Mouse (Mus musculus) heart, embryonic 13.5 days (tissue): ENCODE measurements around the gene Vopp1. TPM values are rescaled to one million over a fixed set of nuclear protein-coding genes. Genes with fewer than 3 reads are reported as not detected.

Experiments
- ATAC-seq: fragments of 200-750 bp; cut with Nextera tagmentation; 2 replicates; pipeline ENCODE4 v1.8.0; 2017; ENCODE audit warnings: moderate TSS enrichment; ENCODE audit not compliant: insufficient number of reproducible peaks, low FRiP score, low TSS enrichment; ENCODE audit errors: extremely low read depth
- H3K27ac ChIP-seq: fragments of 300-500 bp; sonication (generic); replicated peaks from 2 replicates; pipeline ENCODE4 v1.5.1; 2015; ENCODE audit warnings: moderate library complexity, mild to moderate bottlenecking, inconsistent platforms
- H3K27me3 ChIP-seq: fragments of 300-500 bp; sonication (generic); replicated peaks from 2 replicates; pipeline ENCODE4 v1.6.1; 2015; ENCODE audit warnings: mild to moderate bottlenecking, inconsistent platforms
- H3K36me3 ChIP-seq: fragments of 300-500 bp; sonication (generic); 2 replicates; pipeline ENCODE4 v1.6.1; 2015; ENCODE audit warnings: mild to moderate bottlenecking, inconsistent platforms
- H3K4me1 ChIP-seq: fragments of 300-500 bp; sonication (generic); 2 replicates; pipeline ENCODE4 v1.6.1; 2015; ENCODE audit warnings: inconsistent platforms
- H3K4me2 ChIP-seq: fragments of 300-500 bp; sonication (generic); 2 replicates; pipeline ENCODE4 v1.6.1; 2015; ENCODE audit warnings: inconsistent platforms, mild to moderate bottlenecking, moderate library complexity
- H3K4me3 ChIP-seq: fragments of 300-500 bp; sonication (generic); 2 replicates; pipeline ENCODE4 v1.5.1; 2015; ENCODE audit warnings: moderate library complexity, mild to moderate bottlenecking, inconsistent platforms
- H3K9ac ChIP-seq: fragments of 300-500 bp; sonication (generic); 2 replicates; pipeline ENCODE4 v1.6.1; 2015; ENCODE audit warnings: inconsistent platforms, mild to moderate bottlenecking, moderate library complexity
- H3K9me3 ChIP-seq: fragments of 300-500 bp; sonication (generic); 2 replicates; pipeline ENCODE4 v1.6.1; 2016; ENCODE audit warnings: inconsistent platforms
- WGBS: fragments of 180-500 bp; shearing (Covaris S2); methylation state at CpG from one replicate; pipeline ENCODE4 v1.1.7; 2015; ENCODE audit warnings: mixed read lengths; 5-methylcytosine and 5-hydroxymethylcytosine counted together
- polyA plus RNA-seq: library from polyadenylated mRNA; unstranded; fragments of >200 nt; fragmentation: Nextera tagmentation; extraction: Ambion mirVana; gene quantifications from 2 replicates; pipeline ENCODE4 v1.2.1, GENCODE M21; 2015

Gene Vopp1
- polyA plus RNA-seq, 1 experiment from 2014 or later = 30.3 TPM

DNA sequence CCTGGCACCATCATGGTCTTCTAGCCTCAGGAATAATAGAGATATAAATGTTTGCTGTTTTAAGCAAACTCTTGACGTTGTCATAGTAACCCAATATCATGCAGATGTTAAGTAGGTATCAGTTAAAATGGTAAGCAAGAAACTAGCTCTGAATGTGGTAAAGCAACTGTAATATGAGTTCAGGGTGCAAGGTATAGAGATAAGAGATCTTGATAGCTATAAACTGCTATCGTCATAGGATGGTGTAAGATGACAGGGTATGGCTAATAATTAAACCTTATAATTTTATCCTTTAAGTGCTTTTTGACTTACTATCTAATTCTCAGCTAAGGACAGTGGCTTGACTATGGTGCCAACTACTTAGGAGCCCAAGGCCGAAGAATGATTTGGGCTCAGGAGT, 44.6 kb downstream of the Vopp1 start:
- Histone ChIP-seq H3K4me3 (no peak overlapping the region), H3K9me3 (no peaks in the 10 kb centered on the region), H3K4me2 (no peak overlapping the region), H3K36me3 (peaks cover 24% of the 10 kb centered on the region), H3K27ac (no peak overlapping the region), H3K27me3 (no peaks in the 10 kb centered on the region), H3K9ac (no peak overlapping the region), H3K4me1 (no peaks in the 10 kb centered on the region)
- WGBS = 85% methylated on average over 3 of the region's 3 CpGs
- no peak for ATAC-seq

DNA sequence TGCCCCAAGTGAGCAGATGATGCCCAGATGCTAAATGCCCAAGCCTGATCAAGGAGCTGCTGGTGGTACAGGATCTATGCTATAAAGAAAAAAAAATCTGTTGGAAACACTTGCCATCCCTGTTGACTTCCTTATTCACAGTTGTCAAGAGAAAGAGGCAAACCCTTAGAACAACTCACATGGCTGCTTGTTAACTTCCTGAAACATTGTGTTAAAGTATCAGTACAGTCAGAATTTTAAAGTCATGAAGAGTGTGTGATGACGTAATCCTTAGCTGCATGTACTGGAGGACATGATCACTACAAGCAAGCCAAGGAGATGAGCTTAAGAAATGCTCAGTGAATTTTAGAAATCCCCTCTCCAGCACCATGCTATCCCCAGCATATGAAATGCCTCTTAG, 51.2 kb downstream of the Vopp1 start:
- no peak overlapping the region for H3K4me2 ChIP-seq
- no peak overlapping the region for H3K27ac ChIP-seq
- 93% methylated on average over 1 of the region's 1 CpGs for WGBS
- no peak overlapping the region for H3K9ac ChIP-seq
- H3K4me3 ChIP-seq = no peak overlapping the region
- H3K36me3 ChIP-seq = peaks cover 57% of the 10 kb centered on the region
- H3K9me3 ChIP-seq = no peaks in the 10 kb centered on the region
- no peak for ATAC-seq
- no peaks in the 10 kb centered on the region for H3K4me1 ChIP-seq
- H3K27me3 ChIP-seq = no peaks in the 10 kb centered on the region

DNA sequence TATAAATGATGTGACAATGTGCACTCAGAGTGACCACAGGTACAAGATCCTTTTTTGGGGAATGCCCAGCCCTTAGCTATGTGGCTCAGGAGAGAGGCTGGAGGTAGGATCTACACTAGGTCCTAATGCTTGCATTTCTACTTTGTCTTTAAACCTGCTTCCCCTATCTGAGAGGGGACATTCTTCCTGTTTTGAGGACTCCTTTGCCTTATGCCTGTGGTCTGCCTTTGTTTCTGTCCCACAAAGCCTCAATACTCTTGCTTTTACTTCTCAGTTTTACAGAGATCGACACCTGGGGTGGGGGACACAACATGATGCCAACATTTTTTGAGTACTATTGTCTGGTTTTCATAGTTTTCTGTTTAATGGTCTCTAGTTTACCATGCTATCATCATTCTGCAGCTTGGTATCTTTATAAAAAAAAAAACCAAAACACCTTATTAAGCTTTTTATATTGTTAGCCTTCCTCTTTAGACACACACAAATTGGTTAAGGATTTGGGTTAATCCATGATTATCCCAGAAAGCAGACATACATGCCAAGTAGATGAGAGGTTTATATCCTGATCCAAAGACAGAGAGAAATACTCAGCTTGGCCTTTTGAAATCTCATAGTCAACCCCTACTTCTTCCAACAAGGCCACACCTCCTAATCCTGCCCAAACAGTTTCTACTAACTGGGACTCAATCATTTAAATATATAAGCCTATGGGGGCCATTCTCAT, 54.3 kb downstream of the Vopp1 start:
- no peaks in the 10 kb centered on the region for H3K27me3 ChIP-seq
- peaks cover 18% of the 10 kb centered on the region for H3K4me1 ChIP-seq
- no peaks in the 10 kb centered on the region for H3K9me3 ChIP-seq
- no peak overlapping the region for H3K4me3 ChIP-seq
- H3K4me2 ChIP-seq = no peak overlapping the region
- no peak overlapping the region for H3K9ac ChIP-seq
- WGBS = 89% methylated on average over 1 of the region's 1 CpGs
- ATAC-seq = no peak
- H3K27ac ChIP-seq = no peak overlapping the region
- H3K36me3 ChIP-seq = peaks cover 39% of the 10 kb centered on the region

DNA sequence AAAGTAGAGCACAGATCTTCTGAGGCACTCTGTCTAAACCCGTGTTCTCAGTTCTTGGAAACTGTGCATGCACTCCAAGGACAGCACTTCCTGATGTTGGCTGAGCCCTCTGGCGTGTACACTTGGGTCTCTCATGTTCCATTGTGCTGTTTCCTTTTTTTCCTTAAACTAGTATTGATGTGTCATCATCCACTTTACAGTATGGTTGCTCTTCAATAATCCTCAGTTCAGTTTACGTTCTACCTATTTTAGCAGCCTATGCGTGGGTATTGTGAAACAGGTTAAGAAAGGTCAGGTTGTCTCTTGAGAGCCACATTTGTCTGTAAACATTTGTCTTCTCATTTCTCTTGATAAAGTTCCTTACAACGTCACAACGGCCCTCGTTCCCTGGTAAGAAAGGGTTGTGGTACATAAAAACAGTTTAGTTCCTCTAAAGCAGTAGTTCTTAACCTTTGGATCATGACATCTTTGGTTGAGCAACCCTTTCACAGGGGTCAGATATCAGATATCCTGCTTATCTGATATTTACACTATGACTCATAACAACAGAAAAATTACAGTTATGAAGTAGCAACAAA, 55.9 kb downstream of the Vopp1 start:
- Histone ChIP-seq H3K9me3 (no peaks in the 10 kb centered on the region), H3K4me1 (peaks cover 29% of the 10 kb centered on the region), H3K36me3 (peaks cover 30% of the 10 kb centered on the region), H3K27ac (no peak overlapping the region), H3K27me3 (no peaks in the 10 kb centered on the region), H3K4me3 (no peak overlapping the region), H3K4me2 (no peak overlapping the region), H3K9ac (no peak overlapping the region)
- 85% methylated on average over 7 of the region's 7 CpGs for WGBS
- ATAC-seq = no peak

DNA sequence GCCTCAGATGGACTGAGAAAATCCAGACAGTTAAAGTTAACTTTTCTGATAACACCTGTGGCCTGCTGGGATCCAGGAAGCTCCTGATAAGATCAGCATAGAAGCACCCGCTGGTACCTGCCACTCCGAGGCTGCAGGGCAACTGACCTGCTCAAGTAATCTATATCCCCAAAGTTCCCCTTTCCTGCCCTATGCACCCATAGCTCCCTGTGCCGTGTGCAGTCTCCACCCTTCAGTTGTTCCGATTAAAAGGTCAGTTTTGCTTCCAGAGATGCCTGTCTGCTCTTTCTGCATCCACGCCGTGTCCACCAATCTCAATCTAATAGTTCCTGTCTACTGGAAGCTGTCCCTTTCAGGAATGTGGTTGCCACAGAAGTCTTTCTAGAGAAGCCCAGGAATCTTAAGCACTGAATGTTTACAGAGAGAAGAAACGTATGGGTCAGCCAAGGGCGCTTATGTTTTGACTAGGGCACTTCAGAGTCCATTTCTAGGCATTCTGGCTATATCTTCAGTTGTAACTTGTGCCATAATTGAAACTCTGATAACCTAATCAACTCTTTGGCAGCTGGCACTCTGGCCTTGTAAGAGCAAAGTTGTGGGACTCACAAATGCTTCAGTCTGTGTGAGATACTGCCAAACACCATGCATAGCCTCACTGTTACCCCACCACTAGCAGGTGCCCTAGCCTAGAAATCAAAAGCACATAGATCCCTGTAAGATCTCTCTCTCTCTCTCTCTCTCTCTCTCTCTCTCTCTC, 57.7 kb downstream of the Vopp1 start:
- H3K4me2 ChIP-seq = no peak overlapping the region
- H3K9me3 ChIP-seq = no peaks in the 10 kb centered on the region
- no peak for ATAC-seq
- H3K9ac ChIP-seq = no peak overlapping the region
- H3K4me3 ChIP-seq = no peak overlapping the region
- 0 out of 2 replicates have a peak overlapping the region, but pooled peaks have one; percentile 13 for H3K27ac ChIP-seq
- no peaks in the 10 kb centered on the region for H3K27me3 ChIP-seq
- 32% methylated on average over 8 of the region's 8 CpGs for WGBS
- H3K36me3 ChIP-seq = peaks cover 18% of the 10 kb centered on the region
- H3K4me1 ChIP-seq = peaks cover 29% of the 10 kb centered on the region

DNA sequence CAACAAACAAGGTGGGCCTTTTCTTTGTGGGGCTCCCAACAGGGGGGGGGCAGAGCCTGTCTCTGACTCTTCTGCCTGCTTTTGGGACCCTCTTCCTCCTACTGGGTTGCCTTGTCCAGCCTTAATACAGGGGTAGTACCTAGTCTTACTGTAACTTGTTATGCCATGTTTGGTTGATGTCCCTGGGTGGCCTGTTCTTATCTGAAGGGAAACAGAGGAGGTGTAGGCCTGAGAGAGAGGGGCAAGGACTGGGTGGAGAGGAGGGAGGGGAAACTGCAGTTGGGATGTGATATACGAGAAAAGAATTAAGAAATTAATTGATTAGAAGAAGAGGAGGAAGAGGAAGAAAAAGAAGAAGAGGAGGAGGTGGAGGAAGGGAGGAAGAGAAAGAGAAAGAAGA, 58.7 kb downstream of the Vopp1 start:
- WGBS = 73% methylated on average over 1 of the region's 1 CpGs
- ATAC-seq = no peak; the same call in 1 of the 2 replicates

DNA sequence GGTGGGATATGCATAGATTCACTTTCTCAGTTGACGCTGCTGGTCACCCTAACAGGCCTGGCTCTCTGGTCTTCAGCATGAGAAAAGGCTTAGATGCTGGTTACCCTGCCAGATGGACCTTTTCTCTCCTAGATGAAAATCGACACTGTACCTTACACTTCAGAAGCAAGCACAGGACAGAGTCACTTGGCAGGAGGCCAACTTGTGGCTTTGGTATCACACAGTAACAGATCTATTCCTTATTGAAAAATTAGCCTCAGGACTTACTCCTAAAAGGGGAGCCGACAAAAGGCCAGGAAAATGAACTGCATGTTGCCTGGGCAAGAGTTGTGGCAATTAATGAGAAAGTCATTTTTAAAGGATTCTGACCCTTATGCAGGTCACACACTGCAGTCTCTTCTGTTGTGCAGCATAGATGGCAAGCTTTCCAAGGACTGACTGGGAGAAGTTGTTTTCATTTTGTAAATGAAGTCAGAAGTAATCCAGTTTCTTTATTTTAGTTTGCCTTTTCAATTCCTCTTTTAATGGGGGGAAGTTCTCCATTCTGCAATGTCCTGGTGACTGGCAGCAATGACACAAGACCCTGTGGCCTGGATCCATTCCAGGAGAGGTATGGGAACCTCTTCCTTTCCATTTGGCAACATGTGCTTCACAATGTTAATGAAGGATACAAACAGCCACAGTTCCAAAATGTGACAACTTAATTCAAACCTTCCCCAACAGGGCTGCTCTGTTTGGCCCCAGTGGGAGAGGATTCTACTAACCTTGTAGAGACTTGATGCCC, 59.7 kb downstream of the Vopp1 start:
- no peak overlapping the region for H3K27ac ChIP-seq

More for the DNA sequence above, 58.7 kb downstream of the Vopp1 start:
- Histone ChIP-seq H3K27ac (no peak overlapping the region; the same call in 1 of the 2 replicates), H3K36me3 (peaks cover 17% of the 10 kb centered on the region), H3K4me3 (no peak overlapping the region), H3K27me3 (no peaks in the 10 kb centered on the region), H3K4me2 (no peak overlapping the region), H3K9me3 (no peaks in the 10 kb centered on the region), H3K4me1 (peaks cover 29% of the 10 kb centered on the region), H3K9ac (no peak overlapping the region)

DNA sequence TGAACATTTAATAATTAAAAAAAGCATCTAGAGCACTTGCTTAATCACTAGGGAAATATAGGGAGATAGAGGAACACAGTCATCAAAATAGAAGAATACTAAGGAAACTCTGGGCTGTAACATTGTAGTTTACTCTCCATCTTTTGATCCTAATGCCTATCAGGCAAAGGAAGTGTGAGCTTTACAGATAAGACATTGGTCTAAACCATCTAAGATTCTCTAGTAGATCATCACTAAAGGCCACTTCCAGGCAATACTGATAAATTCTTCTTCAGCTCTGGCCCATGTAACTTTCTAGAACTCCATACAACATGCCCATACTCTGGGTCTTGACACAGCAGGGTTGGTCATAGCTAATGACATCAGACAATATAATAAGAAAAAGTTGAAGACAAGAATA, 61.9 kb downstream of the Vopp1 start:
- peaks cover 23% of the 10 kb centered on the region for H3K36me3 ChIP-seq
- no peak overlapping the region for H3K27ac ChIP-seq
- ATAC-seq = no peak
- H3K4me1 ChIP-seq = peaks cover 29% of the 10 kb centered on the region
- H3K9me3 ChIP-seq = no peaks in the 10 kb centered on the region
- no peak overlapping the region for H3K9ac ChIP-seq
- H3K27me3 ChIP-seq = no peaks in the 10 kb centered on the region
- no peak overlapping the region for H3K4me2 ChIP-seq
- no peak overlapping the region for H3K4me3 ChIP-seq

More for the DNA sequence above, 59.7 kb downstream of the Vopp1 start:
- no peaks in the 10 kb centered on the region for H3K9me3 ChIP-seq
- peaks cover 19% of the 10 kb centered on the region for H3K36me3 ChIP-seq
- H3K27me3 ChIP-seq = no peaks in the 10 kb centered on the region
- no peak overlapping the region for H3K4me2 ChIP-seq
- 39% methylated on average over 3 of the region's 3 CpGs for WGBS
- ATAC-seq = no peak
- peaks cover 29% of the 10 kb centered on the region for H3K4me1 ChIP-seq
- no peak overlapping the region for H3K9ac ChIP-seq
- H3K4me3 ChIP-seq = no peak overlapping the region

DNA sequence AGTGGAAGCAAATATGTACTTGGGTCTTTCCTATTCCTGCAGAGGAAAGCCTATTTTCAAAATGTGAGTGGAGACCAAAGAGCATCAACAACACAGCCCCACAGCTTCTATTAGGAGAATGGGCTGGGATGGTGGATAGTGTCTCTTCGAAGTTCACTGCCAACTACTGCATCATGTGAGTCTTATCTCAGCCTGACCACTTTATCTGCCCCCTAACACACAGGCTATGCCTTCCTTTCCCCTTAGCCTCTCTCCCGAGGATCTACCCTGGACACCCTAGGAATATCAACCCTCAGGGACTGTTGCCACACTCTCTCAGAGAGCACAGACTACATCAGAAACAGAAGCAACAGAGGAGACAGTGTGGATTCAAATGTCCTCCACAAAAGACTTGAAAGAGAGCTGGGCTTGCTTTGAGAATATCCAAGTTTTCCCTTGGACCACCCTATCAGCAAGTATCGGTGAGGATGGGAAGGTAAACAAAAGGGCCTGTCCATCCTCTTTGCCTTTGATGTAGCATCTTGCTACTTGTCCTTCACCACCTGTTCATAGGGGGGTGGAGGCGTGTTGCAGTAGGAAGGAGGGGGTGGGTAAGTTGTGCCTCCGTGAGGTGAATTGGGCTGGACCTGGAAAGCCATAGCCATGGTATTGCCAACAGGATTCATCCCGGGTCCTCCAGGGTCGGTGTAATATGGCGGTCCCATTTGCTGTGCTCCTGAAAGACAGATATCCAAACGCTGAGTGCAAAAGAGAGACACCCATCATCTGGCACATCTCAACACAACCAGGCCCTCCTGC, 70.8 kb downstream of the Vopp1 start:
- peaks cover 45% of the 10 kb centered on the region for H3K36me3 ChIP-seq
- no peaks in the 10 kb centered on the region for H3K9me3 ChIP-seq
- H3K4me1 ChIP-seq = no peaks in the 10 kb centered on the region
- H3K4me3 ChIP-seq = no peak overlapping the region
- H3K27ac ChIP-seq = no peak overlapping the region
- no peak overlapping the region for H3K4me2 ChIP-seq
- H3K27me3 ChIP-seq = no peaks in the 10 kb centered on the region
- no peak for ATAC-seq
- H3K9ac ChIP-seq = no peak overlapping the region
- 84% methylated on average over 9 of the region's 9 CpGs for WGBS

DNA sequence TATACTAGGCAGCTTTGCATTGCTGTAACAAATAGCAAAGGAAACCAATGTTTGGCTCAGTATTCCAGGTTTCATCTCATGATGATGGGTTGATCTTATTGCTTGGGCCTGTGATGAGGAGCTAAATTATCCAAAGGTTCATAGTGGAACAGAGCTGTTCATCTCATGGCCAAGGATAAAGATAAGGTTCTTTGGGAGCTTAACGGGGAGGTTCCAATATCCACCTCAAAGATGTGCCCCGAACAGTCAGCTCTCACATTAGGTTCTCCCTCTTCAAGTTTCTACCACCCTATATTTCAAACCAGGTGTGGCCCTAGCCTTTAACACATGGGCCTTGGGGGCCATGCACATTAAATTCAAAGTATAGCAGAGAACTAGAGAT, 79.2 kb downstream of the Vopp1 start:
- H3K27ac ChIP-seq = peak overlapping the region; percentile 46
- no peaks in the 10 kb centered on the region for H3K27me3 ChIP-seq
- no peaks in the 10 kb centered on the region for H3K36me3 ChIP-seq
- H3K4me3 ChIP-seq = no peak overlapping the region
- no peak for ATAC-seq
- no peak overlapping the region for H3K9ac ChIP-seq
- H3K9me3 ChIP-seq = no peaks in the 10 kb centered on the region
- 81% methylated on average over 2 of the region's 2 CpGs for WGBS
- peaks cover 2% of the 10 kb centered on the region; the same call in 1 of the 2 replicates for H3K4me1 ChIP-seq
- H3K4me2 ChIP-seq = no peak overlapping the region
